Mouse (Mus musculus) 3T3-L1 (cell line): ENCODE data around the gene Fam83e.
A peak's percentile ranks its signal among the peaks of the same experiment; 100 is the strongest.

ENCODE experiments used
- DNase-seq: peaks from one replicate; pipeline ENCODE4 v3.0.0-alpha.2; 2015; ENCODE audit warnings: low read depth, low spot score

Gene Fam83e

DNA sequence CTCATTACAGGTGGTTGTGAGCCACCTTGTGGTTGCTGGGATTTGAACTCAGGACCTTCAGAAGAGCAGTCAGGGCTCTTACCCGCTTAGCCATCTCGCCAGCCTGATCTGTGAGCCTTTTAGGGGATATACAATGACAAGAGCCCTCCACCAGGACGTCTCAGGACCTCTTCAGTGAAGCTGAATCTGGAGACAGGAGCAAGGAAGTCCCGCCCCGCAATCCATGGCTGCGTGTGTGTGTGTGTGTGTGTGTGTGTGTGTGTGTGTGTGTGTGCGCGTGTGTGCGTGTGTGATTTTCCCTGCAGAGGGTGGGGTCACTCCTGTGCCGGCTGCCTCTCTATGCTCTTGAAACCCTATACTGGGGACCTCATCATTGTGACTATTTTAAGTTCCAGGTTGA lies 18.8 kb downstream of the Fam83e start:
- DNase-seq = no peak

DNA sequence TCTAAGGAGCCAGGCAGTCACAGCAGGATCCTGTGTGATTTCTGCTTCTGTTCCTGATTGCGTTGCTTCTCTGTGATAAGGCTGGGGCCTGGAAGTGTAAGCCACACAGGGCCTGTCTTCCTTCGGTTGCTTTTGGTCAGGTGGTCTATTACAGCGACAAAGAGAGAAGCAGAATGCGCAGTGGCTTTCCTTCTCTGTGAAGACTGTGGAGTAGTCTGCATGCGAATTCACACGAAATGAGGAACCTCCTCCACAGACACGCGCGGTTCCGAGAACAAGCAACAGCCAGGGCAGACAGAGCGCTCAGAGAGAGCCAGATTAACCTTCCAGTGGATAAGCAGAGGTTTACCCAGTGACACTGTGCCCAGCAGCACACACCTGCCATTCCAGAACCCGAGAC lies 20.3 kb downstream of the Fam83e start:
- DNase-seq = no peak

DNA sequence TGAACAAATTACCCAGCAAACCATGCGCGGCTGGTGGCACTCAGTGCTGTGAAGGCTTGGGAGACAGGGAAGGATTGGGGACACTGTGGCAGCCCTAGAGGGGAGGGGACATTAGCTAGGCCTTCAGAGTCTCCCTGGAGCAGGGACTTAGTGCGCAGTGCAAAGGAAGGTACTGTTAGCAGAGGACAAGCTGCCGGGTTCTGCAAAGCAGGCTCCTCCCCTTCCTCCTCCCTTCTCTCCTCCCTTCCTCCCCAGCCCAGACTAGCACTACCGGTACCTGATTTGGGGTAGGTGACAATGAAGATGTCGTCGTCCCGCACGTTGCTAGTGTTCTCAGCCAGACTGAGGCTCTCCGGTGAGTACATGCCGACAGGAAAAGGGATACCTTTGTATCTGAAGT lies 20.8 kb downstream of the Fam83e start:
- no peak for DNase-seq

DNA sequence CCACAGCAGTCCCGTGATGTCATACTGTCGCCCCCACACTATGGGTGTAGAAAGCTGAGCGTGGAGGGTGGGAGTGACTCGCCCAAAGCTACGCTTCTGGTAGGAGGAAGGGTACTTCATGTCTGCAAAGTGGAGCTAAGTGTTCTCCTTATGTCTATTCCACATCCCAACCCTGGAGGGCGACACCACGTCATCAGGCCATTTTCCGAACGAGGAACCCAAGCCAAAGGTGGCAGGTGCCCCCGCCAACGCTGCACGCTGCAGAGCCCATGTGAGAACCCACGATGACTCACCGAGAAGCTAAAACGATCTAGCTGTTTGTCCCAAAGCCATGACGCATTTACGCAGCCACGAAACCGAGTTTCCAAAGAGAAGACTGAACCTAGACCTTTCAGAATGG lies 21.3 kb downstream of the Fam83e start:
- no peak for DNase-seq

DNA sequence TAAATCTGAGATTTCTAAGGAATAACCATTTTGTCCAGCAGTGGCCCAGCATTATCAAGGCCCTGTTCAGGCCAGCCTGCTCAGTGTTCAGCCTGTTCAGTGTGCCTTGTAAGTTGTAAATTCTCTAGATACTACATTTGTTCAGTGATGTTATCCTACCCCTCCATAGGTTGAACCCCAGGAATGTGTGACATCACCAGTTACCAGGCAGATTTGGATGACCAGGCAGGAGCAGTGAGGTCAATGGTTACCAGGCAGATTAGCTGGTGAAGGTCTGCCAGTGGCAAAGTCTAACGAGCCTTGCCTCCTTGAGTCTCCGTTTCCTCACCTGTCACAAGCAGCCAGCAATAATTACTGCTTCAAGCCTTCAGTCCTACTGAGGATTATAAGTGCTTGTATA lies 23.4 kb downstream of the Fam83e start:
- peak; percentile 82 for DNase-seq

- DNase-seq = no peak
Observed at GRCm38 (mm10) chr7:45746518-45746917, 25.5 kb downstream of the Fam83e start.

GRCm38 (mm10) chr7:45747450-45747849 lies 26.4 kb downstream of the Fam83e start:
- no peak for DNase-seq

- DNase-seq = peak; percentile 47
Observed at GRCm38 (mm10) chr7:45748110-45748509, 27.1 kb downstream of the Fam83e start.

DNA sequence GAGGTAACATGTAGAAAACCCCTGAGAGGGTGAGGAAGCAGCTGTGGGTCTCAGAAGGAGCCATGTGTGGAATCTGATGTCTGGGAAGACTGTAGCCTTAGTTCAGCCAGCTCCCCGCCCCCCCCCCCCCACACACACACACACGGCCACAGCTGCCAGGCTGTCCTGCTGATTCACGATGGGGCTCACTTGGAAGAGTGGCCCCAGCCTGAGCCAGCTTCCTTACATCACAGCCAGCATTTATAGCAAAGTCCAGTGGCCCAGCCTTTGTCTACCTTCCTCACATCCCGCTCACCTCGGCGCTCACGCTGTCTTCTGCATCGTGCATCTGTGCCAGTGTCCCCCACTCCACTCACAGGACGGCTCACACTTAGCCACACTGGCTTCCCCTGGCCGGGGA lies 28.4 kb downstream of the Fam83e start:
- DNase-seq = peak; percentile 23

DNA sequence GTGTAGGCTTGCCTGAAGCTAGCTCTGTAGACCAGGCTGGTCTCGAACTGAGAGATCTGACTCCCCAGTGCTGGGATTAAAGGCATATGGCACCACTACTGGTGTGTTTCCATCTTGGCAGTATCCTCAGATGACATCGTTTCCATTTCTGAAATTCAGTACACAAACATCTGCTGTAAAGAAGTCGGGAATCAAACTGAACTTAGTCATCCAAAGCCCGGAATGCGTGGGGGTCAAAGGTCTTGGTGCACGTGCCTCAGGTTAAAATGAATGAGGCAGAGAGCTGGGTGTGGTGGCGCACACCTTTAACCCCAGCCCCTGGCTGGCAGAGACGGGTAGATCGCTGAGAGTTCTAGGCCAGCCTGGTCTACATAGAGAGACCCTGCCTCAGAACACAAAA lies 29.1 kb downstream of the Fam83e start:
- peak; percentile 77 for DNase-seq

- no peak for DNase-seq
Observed at GRCm38 (mm10) chr7:45755703-45756102, 34.7 kb downstream of the Fam83e start.

GRCm38 (mm10) chr7:45759400-45759799 lies 38.4 kb downstream of the Fam83e start:
- DNase-seq = no peak

- DNase-seq = no peak
Observed at GRCm38 (mm10) chr7:45760151-45760550, 39.1 kb downstream of the Fam83e start.

- no peak for DNase-seq
Observed at GRCm38 (mm10) chr7:45765995-45766394, 45.0 kb downstream of the Fam83e start.

- DNase-seq = no peak
Observed at GRCm38 (mm10) chr7:45766764-45767163, 45.8 kb downstream of the Fam83e start.

DNA sequence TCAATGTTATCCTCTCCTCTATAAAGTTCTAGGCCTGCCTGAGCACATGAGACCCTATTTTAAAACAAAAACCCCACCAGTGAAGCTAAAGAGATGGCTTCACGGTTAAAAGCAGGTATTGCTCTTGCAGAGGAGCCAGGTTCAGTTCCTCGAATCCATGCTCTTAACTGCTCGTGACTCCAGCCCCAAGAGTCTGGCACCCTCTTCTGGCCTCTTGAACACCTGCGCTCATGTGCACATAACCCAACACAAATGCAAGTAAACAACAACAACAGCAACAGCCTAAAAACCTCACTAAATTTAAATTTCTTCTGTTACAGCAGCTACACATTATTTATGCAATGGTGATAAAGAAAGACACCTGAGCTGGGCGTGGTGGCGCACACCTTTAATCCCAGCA lies 46.5 kb downstream of the Fam83e start:
- DNase-seq = no peak

- no peak for DNase-seq
Observed at GRCm38 (mm10) chr7:45770427-45771082, 49.5 kb downstream of the Fam83e start.

GRCm38 (mm10) chr7:45771101-45771500 lies 50.1 kb downstream of the Fam83e start:
- DNase-seq = peak; percentile 76

GRCm38 (mm10) chr7:45775237-45775636 lies 54.2 kb downstream of the Fam83e start:
- DNase-seq = no peak
